Mouse (Mus musculus): ENCODE data around the gene Rfx7. TPM values are rescaled to one million over a fixed set of nuclear protein-coding genes. Genes with fewer than 3 reads are reported as not detected.

Gene Rfx7
- polyA plus RNA-seq, 1 experiment from 2014 or later, result 22.6 TPM

- peak; percentile 36 for ATAC-seq (ENCODE audit: insufficient read depth, low FRiP score, low TSS enrichment)
- Histone ChIP-seq H3K4me3 (ENCODE audit: low read depth, low read length) (peak overlapping the region; percentile 88), H3K36me3 (ENCODE audit: control insufficient read depth, insufficient read depth, low read length) (no peaks in the 10 kb centered on the region), H3K27me3 (ENCODE audit: control insufficient read depth, insufficient read depth, low read length) (no peaks in the 10 kb centered on the region), H3K4me1 (ENCODE audit: control insufficient read depth, insufficient read depth, low read length) (peaks cover 8% of the 10 kb centered on the region), H3K4me2 (ENCODE audit: low read depth) (peak overlapping the region; percentile 71), H3K9ac (ENCODE audit: low read length) (peak overlapping the region; percentile 96), H3K27ac (ENCODE audit: low read depth, low read length) (peak overlapping the region; percentile 99), H3K9me3 (ENCODE audit: control insufficient read depth, low read length) (no peaks in the 10 kb centered on the region)
- DNase-seq (ENCODE audit: low spot score), result peak; percentile 78
- under 1% methylated on average over 30 of the region's 55 CpGs for WGBS
These were observed 495 bp downstream of the Rfx7 start for GRCm38 (mm10) chr9:72532381-72533088.

DNA sequence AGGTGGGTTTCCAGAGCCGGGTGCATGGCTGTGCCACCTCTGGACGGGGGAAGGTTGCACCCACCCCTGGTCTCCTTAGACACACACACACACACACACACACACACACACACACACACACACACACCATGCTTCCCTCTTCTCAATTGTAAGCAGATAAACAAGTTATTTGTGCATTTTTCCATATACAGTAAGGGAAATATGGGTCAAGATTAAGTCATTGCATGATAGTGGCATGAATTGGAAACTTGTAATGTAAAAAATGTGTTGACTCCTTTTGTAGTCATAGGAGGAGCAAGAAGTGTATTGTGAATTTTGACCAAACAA is 1.0 kb downstream of the Rfx7 start:
- Histone ChIP-seq H3K27ac (ENCODE audit: low read depth, low read length) (peak overlapping the region; percentile 99), H3K4me2 (ENCODE audit: low read depth) (peak overlapping the region; percentile 71), H3K4me1 (ENCODE audit: control insufficient read depth, insufficient read depth, low read length) (peaks cover 8% of the 10 kb centered on the region), H3K4me3 (ENCODE audit: low read depth, low read length) (peak overlapping the region; percentile 88), H3K9me3 (ENCODE audit: control insufficient read depth, low read length) (no peaks in the 10 kb centered on the region), H3K27me3 (ENCODE audit: control insufficient read depth, insufficient read depth, low read length) (no peaks in the 10 kb centered on the region), H3K36me3 (ENCODE audit: control insufficient read depth, insufficient read depth, low read length) (no peaks in the 10 kb centered on the region), H3K9ac (ENCODE audit: low read length) (peak overlapping the region; percentile 96)
- WGBS, result 0% methylated on average over 2 of the region's 2 CpGs
- ATAC-seq (ENCODE audit: insufficient read depth, low FRiP score, low TSS enrichment), result no peak
- no peak for DNase-seq (ENCODE audit: low spot score)

DNA sequence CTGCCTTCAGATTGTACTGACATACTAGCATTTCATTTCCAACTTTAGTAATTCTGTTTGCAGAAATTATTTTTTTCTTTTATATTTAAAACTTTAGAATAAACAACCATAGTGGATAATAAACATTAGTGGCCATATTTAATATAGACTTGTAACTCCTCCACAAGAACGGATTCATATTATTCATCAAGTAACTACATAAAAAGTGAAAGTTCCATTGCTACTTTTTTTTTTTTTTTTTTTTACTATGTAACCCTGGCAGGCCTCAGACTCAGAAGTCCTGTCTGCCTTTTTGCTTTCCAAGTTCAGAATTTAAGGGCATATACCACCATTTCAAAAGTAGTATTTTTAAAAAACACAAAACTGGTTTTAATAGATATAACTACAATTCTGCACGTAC is 2.9 kb downstream of the Rfx7 start:
- no peak for DNase-seq (ENCODE audit: low spot score)
- no peaks in the 10 kb centered on the region for H3K9me3 ChIP-seq (ENCODE audit: control insufficient read depth, low read length)
- H3K36me3 ChIP-seq (ENCODE audit: control insufficient read depth, insufficient read depth, low read length), result no peaks in the 10 kb centered on the region
- no peak overlapping the region for H3K4me3 ChIP-seq (ENCODE audit: low read depth, low read length)
- H3K4me1 ChIP-seq (ENCODE audit: control insufficient read depth, insufficient read depth, low read length), result peaks cover 8% of the 10 kb centered on the region
- H3K9ac ChIP-seq (ENCODE audit: low read length), result no peak overlapping the region
- H3K27ac ChIP-seq (ENCODE audit: low read depth, low read length), result no peak overlapping the region
- no peaks in the 10 kb centered on the region for H3K27me3 ChIP-seq (ENCODE audit: control insufficient read depth, insufficient read depth, low read length)
- no peak for ATAC-seq (ENCODE audit: insufficient read depth, low FRiP score, low TSS enrichment)
- WGBS, result 92% methylated on average over 2 of the region's 2 CpGs
- H3K4me2 ChIP-seq (ENCODE audit: low read depth), result no peak overlapping the region

GRCm38 (mm10) chr9:72535394-72535793 is 3.4 kb downstream of the Rfx7 start:
- H3K4me1 ChIP-seq (ENCODE audit: control insufficient read depth, insufficient read depth, low read length), result peaks cover 8% of the 10 kb centered on the region
- no peak for ATAC-seq (ENCODE audit: insufficient read depth, low FRiP score, low TSS enrichment)
- H3K9ac ChIP-seq (ENCODE audit: low read length), result no peak overlapping the region
- 91% methylated on average over 3 of the region's 3 CpGs for WGBS
- no peak overlapping the region for H3K4me2 ChIP-seq (ENCODE audit: low read depth)
- no peak overlapping the region for H3K27ac ChIP-seq (ENCODE audit: low read depth, low read length)
- H3K4me3 ChIP-seq (ENCODE audit: low read depth, low read length), result no peak overlapping the region
- DNase-seq (ENCODE audit: low spot score), result no peak
- H3K27me3 ChIP-seq (ENCODE audit: control insufficient read depth, insufficient read depth, low read length), result no peaks in the 10 kb centered on the region
- no peaks in the 10 kb centered on the region for H3K9me3 ChIP-seq (ENCODE audit: control insufficient read depth, low read length)
- H3K36me3 ChIP-seq (ENCODE audit: control insufficient read depth, insufficient read depth, low read length), result no peaks in the 10 kb centered on the region

- DNase-seq (ENCODE audit: low spot score) (no peak), ATAC-seq (ENCODE audit: insufficient read depth, low FRiP score, low TSS enrichment) (no peak)
- Histone ChIP-seq H3K9ac (ENCODE audit: low read length) (no peak overlapping the region), H3K4me2 (ENCODE audit: low read depth) (no peak overlapping the region), H3K27ac (ENCODE audit: low read depth, low read length) (no peak overlapping the region), H3K36me3 (ENCODE audit: control insufficient read depth, insufficient read depth, low read length) (no peaks in the 10 kb centered on the region), H3K9me3 (ENCODE audit: control insufficient read depth, low read length) (no peaks in the 10 kb centered on the region), H3K4me3 (ENCODE audit: low read depth, low read length) (no peak overlapping the region), H3K27me3 (ENCODE audit: control insufficient read depth, insufficient read depth, low read length) (no peaks in the 10 kb centered on the region), H3K4me1 (ENCODE audit: control insufficient read depth, insufficient read depth, low read length) (no peaks in the 10 kb centered on the region)
- 57% methylated on average over 1 of the region's 1 CpGs for WGBS
These were observed 5.0 kb downstream of the Rfx7 start for GRCm38 (mm10) chr9:72537086-72537485.

DNA sequence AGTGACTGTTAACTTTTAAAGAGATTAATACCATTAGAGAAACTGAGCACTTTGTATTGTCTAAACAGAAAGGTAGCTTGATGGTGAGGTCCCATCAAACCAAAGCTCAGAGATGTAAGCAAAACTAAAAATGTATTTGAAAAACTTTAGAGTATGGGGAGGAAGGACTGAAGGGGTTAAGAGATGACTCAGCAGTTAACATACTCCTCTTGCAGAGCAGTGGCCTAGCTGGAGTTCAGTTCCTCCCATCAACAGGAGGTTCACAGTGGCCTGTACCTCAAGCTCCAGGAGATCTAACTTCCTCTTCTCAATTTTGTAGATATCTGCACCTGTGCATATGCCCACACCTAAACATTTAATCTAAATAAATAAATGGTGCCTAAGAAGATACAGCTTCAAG is 11.6 kb downstream of the Rfx7 start:
- Histone ChIP-seq H3K9ac (ENCODE audit: low read length) (no peak overlapping the region), H3K4me1 (ENCODE audit: control insufficient read depth, insufficient read depth, low read length) (no peaks in the 10 kb centered on the region), H3K4me3 (ENCODE audit: low read depth, low read length) (no peak overlapping the region), H3K27ac (ENCODE audit: low read depth, low read length) (no peak overlapping the region), H3K36me3 (ENCODE audit: control insufficient read depth, insufficient read depth, low read length) (no peaks in the 10 kb centered on the region), H3K4me2 (ENCODE audit: low read depth) (no peak overlapping the region), H3K27me3 (ENCODE audit: control insufficient read depth, insufficient read depth, low read length) (no peaks in the 10 kb centered on the region), H3K9me3 (ENCODE audit: control insufficient read depth, low read length) (no peaks in the 10 kb centered on the region)
- ATAC-seq (ENCODE audit: insufficient read depth, low FRiP score, low TSS enrichment), result no peak
- no peak for DNase-seq (ENCODE audit: low spot score)

GRCm38 (mm10) chr9:72558780-72559179 is 26.7 kb downstream of the Rfx7 start:
- ATAC-seq (ENCODE audit: insufficient read depth, low FRiP score, low TSS enrichment), result no peak
- 83% methylated on average over 1 of the region's 1 CpGs for WGBS
- DNase-seq (ENCODE audit: low spot score), result no peak

GRCm38 (mm10) chr9:72560316-72560715 is 28.3 kb downstream of the Rfx7 start:
- Histone ChIP-seq H3K27me3 (ENCODE audit: control insufficient read depth, insufficient read depth, low read length) (no peaks in the 10 kb centered on the region), H3K9me3 (ENCODE audit: control insufficient read depth, low read length) (no peaks in the 10 kb centered on the region), H3K4me2 (ENCODE audit: low read depth) (no peak overlapping the region), H3K27ac (ENCODE audit: low read depth, low read length) (no peak overlapping the region), H3K4me1 (ENCODE audit: control insufficient read depth, insufficient read depth, low read length) (no peaks in the 10 kb centered on the region), H3K4me3 (ENCODE audit: low read depth, low read length) (no peak overlapping the region), H3K9ac (ENCODE audit: low read length) (no peak overlapping the region), H3K36me3 (ENCODE audit: control insufficient read depth, insufficient read depth, low read length) (no peaks in the 10 kb centered on the region)
- no peak for DNase-seq (ENCODE audit: low spot score)
- no peak for ATAC-seq (ENCODE audit: insufficient read depth, low FRiP score, low TSS enrichment)
- WGBS, result 96% methylated on average over 2 of the region's 2 CpGs

More at GRCm38 (mm10) chr9:72558780-72559179, 26.7 kb downstream of the Rfx7 start:
- H3K27me3 ChIP-seq (ENCODE audit: control insufficient read depth, insufficient read depth, low read length), result no peaks in the 10 kb centered on the region
- no peak overlapping the region for H3K27ac ChIP-seq (ENCODE audit: low read depth, low read length)
- no peak overlapping the region for H3K9ac ChIP-seq (ENCODE audit: low read length)
- H3K4me2 ChIP-seq (ENCODE audit: low read depth), result no peak overlapping the region
- no peaks in the 10 kb centered on the region for H3K9me3 ChIP-seq (ENCODE audit: control insufficient read depth, low read length)
- no peak overlapping the region for H3K4me3 ChIP-seq (ENCODE audit: low read depth, low read length)
- H3K4me1 ChIP-seq (ENCODE audit: control insufficient read depth, insufficient read depth, low read length), result no peaks in the 10 kb centered on the region
- H3K36me3 ChIP-seq (ENCODE audit: control insufficient read depth, insufficient read depth, low read length), result no peaks in the 10 kb centered on the region

DNA sequence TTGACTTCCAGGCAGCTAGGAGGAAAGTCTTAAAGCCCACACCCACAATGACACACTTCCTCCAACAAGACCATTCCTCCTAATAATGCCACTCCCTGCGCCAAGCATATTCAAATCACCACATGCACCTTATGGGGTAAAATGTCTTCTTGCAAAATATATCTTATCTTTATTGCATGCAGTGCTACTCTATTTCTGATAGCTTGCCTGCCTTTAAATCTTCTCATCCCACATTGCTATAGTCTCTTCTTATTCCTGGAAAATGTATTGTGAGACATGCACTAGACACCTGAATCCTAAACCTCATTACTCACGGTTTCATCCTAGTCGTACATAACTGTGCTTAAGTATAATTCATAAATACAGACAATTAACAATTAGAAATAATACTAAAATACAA is 31.2 kb downstream of the Rfx7 start:
- no peak overlapping the region for H3K27ac ChIP-seq (ENCODE audit: low read depth, low read length)
- ATAC-seq (ENCODE audit: insufficient read depth, low FRiP score, low TSS enrichment), result no peak
- H3K36me3 ChIP-seq (ENCODE audit: control insufficient read depth, insufficient read depth, low read length), result no peaks in the 10 kb centered on the region
- H3K9me3 ChIP-seq (ENCODE audit: control insufficient read depth, low read length), result no peaks in the 10 kb centered on the region
- WGBS, result 92% methylated on average over 3 of the region's 3 CpGs
- no peaks in the 10 kb centered on the region for H3K27me3 ChIP-seq (ENCODE audit: control insufficient read depth, insufficient read depth, low read length)
- no peak overlapping the region for H3K4me2 ChIP-seq (ENCODE audit: low read depth)
- no peaks in the 10 kb centered on the region for H3K4me1 ChIP-seq (ENCODE audit: control insufficient read depth, insufficient read depth, low read length)
- H3K4me3 ChIP-seq (ENCODE audit: low read depth, low read length), result no peak overlapping the region
- H3K9ac ChIP-seq (ENCODE audit: low read length), result no peak overlapping the region
- DNase-seq (ENCODE audit: low spot score), result no peak

Measured in neural tube, embryonic 11.5 days (tissue).